Mouse (Mus musculus) liver, embryonic 14.5 days (tissue): Measurements from ENCODE around the gene Cdt1. TPM values are rescaled to one million over a fixed set of nuclear protein-coding genes. Genes with fewer than 3 reads are reported as not detected.

Source experiments
- ATAC-seq: fragments of 200-750 bp; cut with Nextera tagmentation; 2 replicates; pipeline ENCODE4 v1.8.0; 2017; ENCODE audit warnings: moderate number of reproducible peaks, mild to moderate bottlenecking, moderate library complexity; ENCODE audit not compliant: insufficient read depth
- DNase-seq, 3 experiments: peaks; one replicate each; pipeline ENCODE4 v3.0.0-alpha.2; 2012 to 2013; ENCODE audit warnings: low read depth in 3 of 3, low spot score in 3 of 3
- H3K27ac ChIP-seq: fragments of 300-500 bp; sonication (generic); 2 replicates; pipeline ENCODE4 v1.5.1; 2014; ENCODE audit warnings: moderate library complexity, mild to moderate bottlenecking, control low read depth, inconsistent platforms
- H3K27me3 ChIP-seq: fragments of 300-500 bp; sonication (generic); 2 replicates; pipeline ENCODE4 v1.6.1; 2014; ENCODE audit warnings: mild to moderate bottlenecking, low read length, moderate library complexity; ENCODE audit not compliant: control insufficient read depth, insufficient read depth
- H3K36me3 ChIP-seq: fragments of 300-500 bp; sonication (generic); replicated peaks from 2 replicates; pipeline ENCODE4 v1.6.1; 2014; ENCODE audit warnings: low read depth; ENCODE audit not compliant: control insufficient read depth, insufficient read depth
- H3K4me1 ChIP-seq, 2 experiments: fragments of 200-500 bp in 1 of 2; fragments of 300-500 bp in 1 of 2; sonication (generic) in 1 of 2; replicated peaks; 2 replicates each; pipeline ENCODE4 v1.6.1; 2012 to 2014; ENCODE audit warnings: antibody characterized with exemption in 1 of 2, inconsistent platforms in 1 of 2, low read length in 1 of 2; ENCODE audit not compliant: control insufficient read depth in 2 of 2, insufficient read depth in 2 of 2
- H3K4me2 ChIP-seq: fragments of 300-500 bp; sonication (generic); 2 replicates; pipeline ENCODE4 v1.6.1; 2014; ENCODE audit warnings: low read depth, mild to moderate bottlenecking, control low read depth, moderate library complexity
- H3K4me3 ChIP-seq, 2 experiments: fragments of 200-500 bp in 1 of 2; fragments of 300-500 bp in 1 of 2; sonication (generic) in 1 of 2; 2 replicates each; pipeline ENCODE4 v1.5.1; 2012 to 2014; ENCODE audit warnings: low read depth in 2 of 2, low read length in 2 of 2, mild to moderate bottlenecking in 2 of 2, control low read depth in 1 of 2, inconsistent platforms in 1 of 2, moderate library complexity in 1 of 2; ENCODE audit not compliant: insufficient read depth in 1 of 2
- H3K9ac ChIP-seq: fragments of 300-500 bp; sonication (generic); replicated peaks from 2 replicates; pipeline ENCODE4 v1.6.1; 2014; ENCODE audit warnings: mild to moderate bottlenecking, control low read depth, moderate library complexity
- H3K9me3 ChIP-seq: fragments of 300-500 bp; sonication (generic); 2 replicates; pipeline ENCODE4 v1.6.1; 2016; ENCODE audit warnings: low read length, mixed read lengths; ENCODE audit not compliant: control insufficient read depth
- CTCF ChIP-seq: IDR thresholded peaks from 2 replicates; pipeline ENCODE4 v1.5.1; 2016; ENCODE audit warnings: antibody characterized with exemption, low read depth, control low read depth
- EP300 ChIP-seq: IDR thresholded peaks from 2 replicates; pipeline ENCODE4 v1.6.1; 2016; ENCODE audit warnings: antibody characterized with exemption, low read depth
- WGBS: fragments of 180-500 bp; shearing (Covaris S2); extraction: QIAGEN DNeasy Blood & Tissue Kit; methylation state at CpG from one replicate; pipeline ENCODE4 v1.1.7; 2014; ENCODE audit not compliant: insufficient replicate concordance; 5-methylcytosine and 5-hydroxymethylcytosine counted together
- polyA plus RNA-seq, 2 experiments: library from polyadenylated mRNA; depleted of rRNA in 1 of 2; stranded (reverse) in 1 of 2; unstranded in 1 of 2; fragments of >200 nt; fragmentation: Nextera tagmentation in 1 of 2; extraction: Ambion mirVana in 1 of 2; gene quantifications; 2 replicates each; pipeline versions ENCODE4 v1.2.1 to v1.2.3; 2012 to 2014

Cdt1 gene
- polyA plus RNA-seq, 2 experiments, result 41.9 to 65.3 TPM

- Histone ChIP-seq H3K9me3 (no peaks in the 10 kb centered on the region), H3K4me1 (peaks cover 7 to 13% of the 10 kb centered on the region in 2 experiments), H3K4me3 (no peak overlapping the region; a peak in 1 of 4 replicates), H3K4me2 (no peak overlapping the region), H3K27me3 (no peaks in the 10 kb centered on the region), H3K9ac (no peak overlapping the region), H3K27ac (no peak overlapping the region), H3K36me3 (no peaks in the 10 kb centered on the region)
- WGBS, result 60% methylated on average over 4 of the region's 4 CpGs
- ATAC-seq (no peak), DNase-seq (no peak)
- TF ChIP-seq CTCF (no peak), EP300 (no peak)
Measured at GRCm38 (mm10) chr8:122610209-122610608, 42.4 kb downstream of the Cdt1 start.

GRCm38 (mm10) chr8:122610612-122611277 lies 42.9 kb downstream of the Cdt1 start:
- no peaks in the 10 kb centered on the region for H3K9me3 ChIP-seq
- WGBS, result 6% methylated on average over 20 of the region's 20 CpGs
- H3K4me3 ChIP-seq, result peak overlapping the region; percentile 61 to 78
- ATAC-seq, result no peak; the same call in 1 of the 2 replicates
- H3K36me3 ChIP-seq, result no peaks in the 10 kb centered on the region
- TF ChIP-seq EP300, result no peak
- no peak for TF ChIP-seq CTCF
- H3K4me1 ChIP-seq, result peaks cover 7 to 13% of the 10 kb centered on the region in 2 experiments
- H3K27ac ChIP-seq, result no peak overlapping the region
- peak overlapping the region; percentile 81 for H3K4me2 ChIP-seq
- DNase-seq, result no peak
- H3K27me3 ChIP-seq, result no peaks in the 10 kb centered on the region
- peak overlapping the region; percentile 60 for H3K9ac ChIP-seq

GRCm38 (mm10) chr8:122611295-122612133 lies 43.7 kb downstream of the Cdt1 start, which contains the start of the genes Galns and Trappc2l:
Gene Galns (minus strand): TSS chr8:122611463.
Gene Trappc2l (plus strand): TSS chr8:122611640.
- H3K4me3 ChIP-seq, result peak within 1 kb of the TSS; percentile 66 to 78
- under 1% methylated on average over 57 of the region's 57 CpGs for WGBS

GRCm38 (mm10) chr8:122616181-122616905 lies 48.5 kb downstream of the Cdt1 start:
- WGBS, result 67% methylated on average over 9 of the region's 9 CpGs
- no peak for ATAC-seq
- TF ChIP-seq CTCF (no peak), EP300 (no peak)
- H3K4me1 ChIP-seq, result peaks cover 21 to 23% of the 10 kb centered on the region in 2 experiments
- no peak overlapping the region for H3K9ac ChIP-seq
- H3K9me3 ChIP-seq, result no peaks in the 10 kb centered on the region
- no peak overlapping the region for H3K4me3 ChIP-seq
- H3K27me3 ChIP-seq, result no peaks in the 10 kb centered on the region
- no peak overlapping the region for H3K27ac ChIP-seq
- no peak overlapping the region for H3K4me2 ChIP-seq
- DNase-seq, result no peak
- no peaks in the 10 kb centered on the region for H3K36me3 ChIP-seq

More at GRCm38 (mm10) chr8:122611295-122612133, 43.7 kb downstream of the Cdt1 start, which contains the start of the genes Galns and Trappc2l:
- peak; percentile 94 for ATAC-seq
- Histone ChIP-seq H3K36me3 (no peaks in the 10 kb centered on the region), H3K27ac (peak within 1 kb of the TSS; percentile 57), H3K9ac (peak within 1 kb of the TSS; percentile 82), H3K9me3 (no peaks in the 10 kb centered on the region), H3K4me1 (peaks cover 7 to 13% of the 10 kb centered on the region in 2 experiments), H3K4me2 (peak within 1 kb of the TSS; percentile 88), H3K27me3 (no peaks in the 10 kb centered on the region)
- TF ChIP-seq CTCF, result peak; percentile 76
- TF ChIP-seq EP300, result no peak
- peak; percentile 94 to 95 (median 94) for DNase-seq
